In the genomic region with DNA sequence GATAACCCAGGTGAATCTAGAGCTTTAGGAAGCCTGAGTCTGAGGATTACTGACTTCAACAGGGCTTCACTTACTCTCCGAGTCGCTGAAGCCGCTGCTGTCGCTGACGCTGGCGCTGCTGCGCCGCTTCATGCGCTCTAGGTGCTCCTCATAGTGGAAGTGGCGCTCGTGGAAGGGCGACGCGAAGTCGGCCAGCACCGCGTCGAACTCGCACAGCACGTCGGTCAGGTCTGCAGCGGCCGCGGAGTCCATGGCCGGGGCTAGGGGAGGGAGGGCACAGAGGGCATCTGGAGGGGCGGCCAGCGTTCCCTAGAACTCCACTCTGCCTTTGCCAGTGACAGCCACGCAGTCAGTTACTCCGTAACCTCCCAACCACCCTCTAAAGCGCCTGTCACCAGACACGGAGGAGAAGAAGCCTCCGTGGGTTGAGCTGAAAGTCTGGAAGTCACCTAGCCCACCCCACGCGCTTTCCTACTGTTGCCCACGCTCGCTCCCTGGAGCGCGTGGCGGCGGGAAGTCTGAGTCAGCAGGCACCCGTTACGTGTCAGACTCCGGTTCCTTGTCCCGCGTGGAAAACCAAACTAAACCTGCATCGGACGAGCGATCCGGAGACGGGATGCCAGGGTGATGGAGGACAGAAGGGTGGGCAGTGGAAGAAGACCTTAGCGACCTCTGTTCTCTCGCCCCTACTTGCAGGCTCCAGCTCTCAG, we compare ENCODE assay signal across 8 mouse cellular contexts. TPM values are rescaled to one million over a fixed set of nuclear protein-coding genes. Genes with fewer than 3 reads are reported as not detected.
DNase-seq lines count a peak whose midpoint lies in the region; ATAC-seq lines count a peak whose summit lies in the region.

No protein-coding gene starts in this region.

- H3K27me3 ChIP-seq in limb, embryonic 10.5 days (ENCODE audit: low read depth, poor library complexity, severe bottlenecking) = peaks cover 57% of the 10 kb centered on the region
- peaks cover 19% of the 10 kb centered on the region for H3K27me3 ChIP-seq in midbrain, embryonic 14.5 days (ENCODE audit: control insufficient read depth, insufficient read depth, low read length)
- peaks cover 11% of the 10 kb centered on the region for H3K27me3 ChIP-seq in stomach, embryonic 16.5 days (ENCODE audit: control insufficient read depth, insufficient read depth, low read length)

- H3K4me3 ChIP-seq in limb, embryonic 10.5 days = peak overlapping the region; percentile 61
- peak overlapping the region; percentile 44 for H3K4me3 ChIP-seq in midbrain, embryonic 14.5 days (replicated peaks; ENCODE audit: low read depth, low read length)
- H3K4me3 ChIP-seq in stomach, embryonic 16.5 days (replicated peaks; ENCODE audit: low read length) = peak overlapping the region; percentile 62

- peak overlapping the region; percentile 38 for H3K9ac ChIP-seq in midbrain, embryonic 14.5 days (replicated peaks; ENCODE audit: low read length)
- H3K9ac ChIP-seq in stomach, embryonic 16.5 days (ENCODE audit: low read length) = peak overlapping the region; percentile 70

- intact Hi-C loops in gastrocnemius, postnatal 14 days (cut with DNase I; ENCODE audit: low total_unique reads) = no loop called here
- intact Hi-C loops in heart, postnatal 14 days (cut with DNase I) = loop anchor here (2.0 to 5.0 kb wide), 2 partner anchors 118 to 176 kb away; no protein-coding TSS in a partner anchor

- no peaks in the 10 kb centered on the region for H3K9me3 ChIP-seq in limb, embryonic 10.5 days (replicated peaks)
- H3K9me3 ChIP-seq in midbrain, embryonic 14.5 days (ENCODE audit: control insufficient read depth, low read length) = no peaks in the 10 kb centered on the region
- H3K9me3 ChIP-seq in stomach, embryonic 16.5 days (replicated peaks; ENCODE audit: control insufficient read depth, low read length) = no peaks in the 10 kb centered on the region

- H3K4me2 ChIP-seq in midbrain, embryonic 14.5 days (ENCODE audit: low read length) = peak overlapping the region; percentile 79
- peak overlapping the region; percentile 100 for H3K4me2 ChIP-seq in stomach, embryonic 16.5 days (ENCODE audit: low read depth, low read length)

- ATAC-seq in midbrain, embryonic 14.5 days (ENCODE audit: low FRiP score, low TSS enrichment) = peak; percentile 26
- peak; percentile 11; the same call in 1 of the 2 replicates for ATAC-seq in stomach, embryonic 16.5 days (ENCODE audit: insufficient read depth, low FRiP score)

- H3K36me3 ChIP-seq in limb, embryonic 10.5 days = no peaks in the 10 kb centered on the region
- H3K36me3 ChIP-seq in midbrain, embryonic 14.5 days (ENCODE audit: control insufficient read depth, insufficient read depth, low read length) = no peaks in the 10 kb centered on the region
- no peaks in the 10 kb centered on the region for H3K36me3 ChIP-seq in stomach, embryonic 16.5 days (ENCODE audit: control insufficient read depth, insufficient read depth, low read length)

- DNase-seq in gastrocnemius, postnatal 14 days = peak; percentile 19
- no peak for DNase-seq in gastrocnemius, postnatal 25 days
- peak; percentile 76 for DNase-seq in CD4-positive, CD25-positive, alpha-beta regulatory T cell, adult 2 months (ENCODE audit: low read depth, low spot score)
- peak; percentile 48 to 56 for DNase-seq in cerebellum, postnatal 10 days
- DNase-seq in heart, postnatal 14 days = peak; percentile 32 to 44
- peak; percentile 63 for DNase-seq in limb, embryonic 10.5 days (ENCODE audit: low spot score)
- peak; percentile 76 for DNase-seq in midbrain, embryonic 14.5 days

- H3K4me1 ChIP-seq in limb, embryonic 10.5 days = peaks cover 45% of the 10 kb centered on the region
- peaks cover 9% of the 10 kb centered on the region for H3K4me1 ChIP-seq in midbrain, embryonic 14.5 days (ENCODE audit: control insufficient read depth, insufficient read depth, low read length)
- H3K4me1 ChIP-seq in stomach, embryonic 16.5 days (ENCODE audit: control insufficient read depth, insufficient read depth, low read length) = peaks cover 13% of the 10 kb centered on the region

- peak overlapping the region; percentile 56 for H3K27ac ChIP-seq in limb, embryonic 10.5 days
- no peak overlapping the region for H3K27ac ChIP-seq in midbrain, embryonic 14.5 days (replicated peaks; ENCODE audit: low read depth, low read length)
- no peak overlapping the region; the same call in 1 of the 2 replicates for H3K27ac ChIP-seq in stomach, embryonic 16.5 days (ENCODE audit: low read length)

- WGBS in limb, embryonic 10.5 days = 2% methylated on average over 52 of the region's 52 CpGs
- under 1% methylated on average over 52 of the region's 52 CpGs for WGBS in midbrain, embryonic 14.5 days
- under 1% methylated on average over 52 of the region's 52 CpGs for WGBS in stomach, embryonic 16.5 days

RNA-seq across cellular contexts. Expression of gene Rgcc, which starts 0.6 kb away (rescaled TPM):
- total RNA-seq in gastrocnemius, postnatal 14 days (2021) = 10 to 100 TPM; 27.2 to 39.9 TPM
- 10 to 100 TPM; 35.0 to 36.2 TPM for total RNA-seq in gastrocnemius, postnatal 25 days (2021)
- 10 to 100 TPM; 78.5 to 80.3 TPM for total RNA-seq in heart, postnatal 14 days (2021)
- polyA plus RNA-seq in limb, embryonic 10.5 days (2016; fragmentation: Nextera tagmentation; extraction: Ambion mirVana) = 9.5 and 14.8 TPM in 2 replicates
- 19.9 and 25.0 TPM in 2 replicates for polyA plus RNA-seq in midbrain, embryonic 14.5 days (2014; fragmentation: Nextera tagmentation; extraction: Ambion mirVana)
- polyA plus RNA-seq in stomach, embryonic 16.5 days (2015; fragmentation: Nextera tagmentation; extraction: Ambion mirVana) = 56.3 and 57.8 TPM in 2 replicates

RNA-seq across cellular contexts. Expression of gene Zfp957, which starts 53.6 kb away (rescaled TPM):
- total RNA-seq in gastrocnemius, postnatal 14 days (2021) = not detected
- not detected for total RNA-seq in gastrocnemius, postnatal 25 days (2021)
- total RNA-seq in heart, postnatal 14 days (2021) = not detected
- not detected in 2 replicates for polyA plus RNA-seq in limb, embryonic 10.5 days (2016; fragmentation: Nextera tagmentation; extraction: Ambion mirVana)
- polyA plus RNA-seq in midbrain, embryonic 14.5 days (2014; fragmentation: Nextera tagmentation; extraction: Ambion mirVana) = not detected in 2 replicates
- polyA plus RNA-seq in stomach, embryonic 16.5 days (2015; fragmentation: Nextera tagmentation; extraction: Ambion mirVana) = not detected in 2 replicates
